In the genomic region with DNA sequence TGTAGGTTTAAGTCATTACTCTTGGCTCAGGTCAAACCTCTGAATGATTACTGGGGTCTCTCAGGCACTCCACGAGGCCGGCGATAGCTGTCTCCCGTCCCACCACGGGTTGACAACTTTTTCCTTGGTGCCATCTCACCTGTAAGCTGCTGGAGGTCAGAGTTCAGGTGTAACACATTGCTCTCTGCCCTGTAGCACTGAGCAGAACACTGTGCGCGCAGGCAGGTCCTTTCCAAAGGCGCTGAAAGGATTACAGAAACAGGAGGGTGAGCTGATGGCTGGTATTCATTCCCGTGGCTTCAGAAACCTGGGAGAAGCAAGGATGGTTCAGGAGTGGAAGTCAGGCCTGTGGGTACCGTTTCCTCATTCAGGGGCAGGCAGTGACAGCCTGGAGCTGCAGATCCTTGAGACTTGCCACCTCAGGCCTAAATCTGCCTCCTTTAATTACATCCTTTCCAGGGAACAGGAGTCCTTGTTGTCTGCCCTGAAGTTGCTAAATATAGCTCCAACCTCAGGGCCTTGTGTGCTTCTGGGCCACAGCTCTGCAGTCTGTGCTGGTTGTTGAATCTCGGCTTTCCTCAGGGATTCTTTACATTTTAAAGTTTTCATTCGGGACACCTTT, we compare ENCODE assay signal across 12 mouse cellular contexts. TPM values are rescaled to one million over a fixed set of nuclear protein-coding genes. Genes with fewer than 3 reads are reported as not detected.
DNase-seq lines count a peak whose midpoint lies in the region; ATAC-seq and TF ChIP-seq lines count a peak whose summit lies in the region.
"Had no signal": no experiment of that assay in that cellular context is flagged by ENCODE, and none has a peak within 500 bp of the region (broad histone marks: within the 10 kb centered on the region; RNA-seq: fewer than 3 reads in every experiment).

No protein-coding gene starts in this region.

- no peak for ATAC-seq in heart, embryonic 12.5 days (ENCODE audit: insufficient number of reproducible peaks, low FRiP score)
- 0 out of 2 replicates have a peak, but pooled peaks have one; percentile 29 for ATAC-seq in midbrain, embryonic 13.5 days
- ATAC-seq in midbrain, embryonic 14.5 days (ENCODE audit: low FRiP score, low TSS enrichment), result no peak
- ATAC-seq in limb, embryonic 13.5 days (ENCODE audit: low FRiP score, low read depth), result no peak; the same call in 1 of the 2 replicates
- no peak for ATAC-seq in stomach, postnatal 0 days (ENCODE audit: low FRiP score, low TSS enrichment)
- ATAC-seq: forebrain, postnatal 0 days had no signal

- H3K9me3 ChIP-seq in heart, embryonic 12.5 days (replicated peaks), result no peaks in the 10 kb centered on the region
- no peaks in the 10 kb centered on the region for H3K9me3 ChIP-seq in midbrain, embryonic 13.5 days
- no peaks in the 10 kb centered on the region for H3K9me3 ChIP-seq in midbrain, embryonic 14.5 days (ENCODE audit: control insufficient read depth, low read length)
- H3K9me3 ChIP-seq in limb, embryonic 13.5 days, result no peaks in the 10 kb centered on the region
- no peaks in the 10 kb centered on the region for H3K9me3 ChIP-seq in stomach, postnatal 0 days (ENCODE audit: control insufficient read depth, low read length)
- H3K9me3 ChIP-seq: lung, embryonic 15.5 days had no signal

- H3K27ac ChIP-seq in heart, embryonic 12.5 days (ENCODE audit: poor library complexity, severe bottlenecking), result peak overlapping the region; percentile 87
- no peak overlapping the region for H3K27ac ChIP-seq in midbrain, embryonic 13.5 days
- H3K27ac ChIP-seq in midbrain, embryonic 14.5 days (replicated peaks; ENCODE audit: low read depth, low read length), result no peak overlapping the region; the same call in 1 of the 2 replicates
- H3K27ac ChIP-seq in limb, embryonic 13.5 days, result peak overlapping the region; percentile 22; the same call in 1 of the 2 replicates
- H3K27ac ChIP-seq in stomach, postnatal 0 days (replicated peaks), result peak overlapping the region; percentile 45; the same call in 1 of the 2 replicates
- H3K27ac ChIP-seq: lung, embryonic 15.5 days had no signal

- H3K4me2 ChIP-seq in heart, embryonic 12.5 days, result peak overlapping the region; percentile 22; the same call in 1 of the 2 replicates
- no peak overlapping the region for H3K4me2 ChIP-seq in midbrain, embryonic 13.5 days (replicated peaks)
- H3K4me2 ChIP-seq in midbrain, embryonic 14.5 days (ENCODE audit: low read length), result no peak overlapping the region
- H3K4me2 ChIP-seq in limb, embryonic 13.5 days (replicated peaks), result no peak overlapping the region
- no peak overlapping the region for H3K4me2 ChIP-seq in stomach, postnatal 0 days (replicated peaks; ENCODE audit: low read depth)
- H3K4me2 ChIP-seq: lung, embryonic 15.5 days had no signal

- H3K4me3 ChIP-seq in heart, embryonic 12.5 days, result no peak overlapping the region
- H3K4me3 ChIP-seq in midbrain, embryonic 13.5 days (replicated peaks), result no peak overlapping the region
- no peak overlapping the region for H3K4me3 ChIP-seq in midbrain, embryonic 14.5 days (replicated peaks; ENCODE audit: low read depth, low read length)
- H3K4me3 ChIP-seq in limb, embryonic 13.5 days, result no peak overlapping the region
- H3K4me3 ChIP-seq in stomach, postnatal 0 days (ENCODE audit: low read depth, low read length), result no peak overlapping the region
- H3K4me3 ChIP-seq: lung, embryonic 15.5 days had no signal

- TF ChIP-seq CTCF in stomach, postnatal 0 days (IDR thresholded peaks at IDR 0.05; ENCODE audit: low read depth), result no peak

- H3K36me3 ChIP-seq in heart, embryonic 12.5 days, result no peaks in the 10 kb centered on the region
- H3K36me3 ChIP-seq in midbrain, embryonic 13.5 days, result no peaks in the 10 kb centered on the region
- no peaks in the 10 kb centered on the region for H3K36me3 ChIP-seq in midbrain, embryonic 14.5 days (ENCODE audit: control insufficient read depth, insufficient read depth, low read length)
- no peaks in the 10 kb centered on the region for H3K36me3 ChIP-seq in limb, embryonic 13.5 days
- H3K36me3 ChIP-seq in stomach, postnatal 0 days (ENCODE audit: control insufficient read depth, insufficient read depth, low read length), result no peaks in the 10 kb centered on the region
- H3K36me3 ChIP-seq: lung, embryonic 15.5 days had no signal

- H3K9ac ChIP-seq in heart, embryonic 12.5 days, result peak overlapping the region; percentile 54; the same call in 1 of the 2 replicates
- no peak overlapping the region for H3K9ac ChIP-seq in midbrain, embryonic 13.5 days (replicated peaks)
- no peak overlapping the region for H3K9ac ChIP-seq in midbrain, embryonic 14.5 days (replicated peaks; ENCODE audit: low read length)
- H3K9ac ChIP-seq in limb, embryonic 13.5 days, result peak overlapping the region; percentile 43; the same call in 1 of the 2 replicates
- peak overlapping the region; percentile 18; the same call in 1 of the 2 replicates for H3K9ac ChIP-seq in stomach, postnatal 0 days (ENCODE audit: low read length)
- H3K9ac ChIP-seq: forebrain, postnatal 0 days; lung, embryonic 15.5 days had no signal

- TF ChIP-seq EP300 in stomach, postnatal 0 days (optimal IDR thresholded peaks at IDR 0.05), result no peak

- WGBS in heart, embryonic 12.5 days, result 33% methylated on average over 12 of the region's 12 CpGs
- 82% methylated on average over 12 of the region's 12 CpGs for WGBS in midbrain, embryonic 13.5 days
- WGBS in midbrain, embryonic 14.5 days, result 83% methylated on average over 12 of the region's 12 CpGs
- 60% methylated on average over 12 of the region's 12 CpGs for WGBS in limb, embryonic 13.5 days
- 63% methylated on average over 12 of the region's 12 CpGs for WGBS in stomach, postnatal 0 days

- no peaks in the 10 kb centered on the region for H3K27me3 ChIP-seq in heart, embryonic 12.5 days (replicated peaks)
- H3K27me3 ChIP-seq in midbrain, embryonic 13.5 days, result no peaks in the 10 kb centered on the region
- H3K27me3 ChIP-seq in midbrain, embryonic 14.5 days (ENCODE audit: control insufficient read depth, insufficient read depth, low read length), result no peaks in the 10 kb centered on the region
- no peaks in the 10 kb centered on the region for H3K27me3 ChIP-seq in limb, embryonic 13.5 days
- H3K27me3 ChIP-seq in stomach, postnatal 0 days (ENCODE audit: control insufficient read depth, insufficient read depth, low read length), result no peaks in the 10 kb centered on the region
- H3K27me3 ChIP-seq: CH12.LX; lung, embryonic 15.5 days had no signal

- H3K4me1 ChIP-seq in heart, embryonic 12.5 days (replicated peaks), result peaks cover 86% of the 10 kb centered on the region
- H3K4me1 ChIP-seq in midbrain, embryonic 13.5 days (replicated peaks), result peaks cover 27% of the 10 kb centered on the region
- H3K4me1 ChIP-seq in midbrain, embryonic 14.5 days (ENCODE audit: control insufficient read depth, insufficient read depth, low read length), result peaks cover 13% of the 10 kb centered on the region
- peaks cover 41% of the 10 kb centered on the region for H3K4me1 ChIP-seq in limb, embryonic 13.5 days
- H3K4me1 ChIP-seq in stomach, postnatal 0 days (replicated peaks; ENCODE audit: control insufficient read depth, insufficient read depth), result peaks cover 2% of the 10 kb centered on the region; the same call in 1 of the 2 replicates

- DNase-seq in heart, adult 9 months (ENCODE audit: low spot score in 2 of 2), result no peak
- no peak for DNase-seq in midbrain, embryonic 14.5 days
- no peak for DNase-seq in stomach, postnatal 0 days (ENCODE audit: low spot score)
- no peak for DNase-seq in spleen, postnatal 4 days (ENCODE audit: low spot score in 2 of 2)
- DNase-seq: cerebellum, adult 11-12 months; forebrain, postnatal 0 days; kidney, postnatal 4 days had no signal

RNA-seq across cellular contexts. Expression of gene Lpp, which starts 31.2 kb away (rescaled TPM):
- 50.0 and 58.0 TPM in 2 replicates for polyA plus RNA-seq in heart, embryonic 12.5 days (2016; fragmentation: Nextera tagmentation; extraction: Ambion mirVana)
- polyA plus RNA-seq in midbrain, embryonic 13.5 days (2015; fragmentation: Nextera tagmentation; extraction: Ambion mirVana), result 9.0 and 10.2 TPM in 2 replicates
- polyA plus RNA-seq in midbrain, embryonic 14.5 days (2014; fragmentation: Nextera tagmentation; extraction: Ambion mirVana), result 5.8 and 9.6 TPM in 2 replicates
- 52.6 and 56.0 TPM in 2 replicates for polyA plus RNA-seq in limb, embryonic 13.5 days (2015; fragmentation: Nextera tagmentation; extraction: Ambion mirVana)
- polyA plus RNA-seq in stomach, postnatal 0 days (2015; fragmentation: Nextera tagmentation; extraction: Ambion mirVana), result 49.8 and 51.3 TPM in 2 replicates

Comparison
In these comparisons a context has a peak if more than half of its experiments do, and no peak if none do; other contexts are left out.
1. H3K27ac ChIP-seq: peak in heart, embryonic 12.5 days (single experiment), limb, embryonic 13.5 days (single experiment) and stomach, postnatal 0 days (single experiment); none in midbrain, embryonic 13.5 days (single experiment) and midbrain, embryonic 14.5 days (single experiment).
2. H3K9ac ChIP-seq: peak in heart, embryonic 12.5 days (single experiment), limb, embryonic 13.5 days (single experiment) and stomach, postnatal 0 days (single experiment); none in midbrain, embryonic 13.5 days (single experiment) and midbrain, embryonic 14.5 days (single experiment).